Mouse (Mus musculus) cortical plate, adult 2 months (tissue): ENCODE measurements around the gene Cdc42se2. TPM values are rescaled to one million over a fixed set of nuclear protein-coding genes. Genes with fewer than 3 reads are reported as not detected.
A peak's percentile ranks its signal among the peaks of the same experiment; 100 is the strongest.

Source experiments
- H3K27ac ChIP-seq: fragments of 200-500 bp; 2 replicates; pipeline ENCODE4 v1.5.1; 2012; ENCODE audit warnings: low read length, control low read depth, inconsistent platforms; ENCODE audit not compliant: insufficient read depth
- H3K4me1 ChIP-seq: fragments of 200-500 bp; 2 replicates; pipeline ENCODE4 v1.6.1; 2011; ENCODE audit warnings: low read length; ENCODE audit not compliant: control insufficient read depth, insufficient read depth
- H3K4me3 ChIP-seq: fragments of 200-500 bp; 2 replicates; pipeline ENCODE4 v1.5.1; 2011; ENCODE audit warnings: mild to moderate bottlenecking, low read length, control low read depth; ENCODE audit not compliant: insufficient read depth
- CTCF ChIP-seq: fragments of 200-500 bp; IDR thresholded peaks from 2 replicates; pipeline ENCODE4 v1.5.1; 2011; ENCODE audit warnings: mild to moderate bottlenecking, control low read depth, low read length; ENCODE audit not compliant: insufficient read depth; ENCODE audit errors: extremely low read depth
- POLR2A ChIP-seq: fragments of 200-500 bp; IDR thresholded peaks from 2 replicates; pipeline ENCODE4 v1.6.1; 2011; ENCODE audit warnings: mild to moderate bottlenecking, low read length, control low read depth; ENCODE audit not compliant: insufficient read depth; ENCODE audit errors: extremely low read depth
- polyA plus RNA-seq: library from polyadenylated mRNA; depleted of rRNA; stranded (reverse); fragments of >200 nt; gene quantifications from 2 replicates; pipeline ENCODE4 v1.2.3, GENCODE M21; 2012

Cdc42se2 gene
- polyA plus RNA-seq, 1 experiment = 137 TPM

DNA sequence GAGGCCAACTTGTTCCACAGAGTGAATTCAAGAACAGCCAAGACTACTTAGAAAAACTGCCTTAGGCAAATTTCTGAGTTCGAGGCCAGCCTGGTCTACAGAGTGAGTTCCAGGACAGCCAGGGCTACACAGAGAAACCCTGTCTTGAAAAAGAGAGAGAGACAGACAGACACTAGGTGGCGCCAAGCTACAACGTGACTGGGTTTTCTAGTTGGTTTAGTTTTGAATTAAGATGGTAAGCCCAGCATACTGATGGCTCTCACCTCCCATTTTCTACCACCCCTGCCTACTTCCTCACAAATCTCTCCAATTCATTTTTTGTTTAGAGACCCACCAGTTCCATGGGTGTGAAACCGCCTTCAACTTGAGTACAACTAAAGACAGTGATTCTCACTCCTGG lies 84.2 kb downstream of the Cdc42se2 start:
- H3K27ac ChIP-seq = no peak overlapping the region
- TF ChIP-seq CTCF (peak; percentile 67), POLR2A (no peak)
- no peak overlapping the region for H3K4me3 ChIP-seq
- peaks cover 2% of the 10 kb centered on the region; the same call in 1 of the 2 replicates for H3K4me1 ChIP-seq

DNA sequence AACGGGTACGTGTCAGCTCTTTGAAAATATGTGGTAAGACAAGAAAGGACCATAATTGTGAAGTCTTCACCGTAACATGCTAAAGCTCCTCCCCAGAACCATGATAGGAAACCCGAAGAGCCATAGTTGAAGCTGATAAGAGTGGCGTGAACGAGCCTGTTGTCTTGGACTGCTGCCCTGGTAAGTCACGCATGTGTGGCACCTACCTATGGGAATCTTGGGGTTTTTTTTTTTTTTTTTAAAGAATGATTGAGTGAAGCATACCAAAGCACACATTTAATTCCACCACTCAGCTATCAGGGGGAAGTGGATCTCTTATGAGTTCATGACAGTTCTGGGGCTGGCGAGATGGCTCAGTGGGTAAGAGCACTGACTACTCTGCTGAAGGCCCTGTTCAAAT lies 85.6 kb downstream of the Cdc42se2 start:
- no peak overlapping the region for H3K4me3 ChIP-seq
- peaks cover 2% of the 10 kb centered on the region; the same call in 1 of the 2 replicates for H3K4me1 ChIP-seq
- no peak for TF ChIP-seq CTCF
- no peak for TF ChIP-seq POLR2A
- no peak overlapping the region for H3K27ac ChIP-seq

DNA sequence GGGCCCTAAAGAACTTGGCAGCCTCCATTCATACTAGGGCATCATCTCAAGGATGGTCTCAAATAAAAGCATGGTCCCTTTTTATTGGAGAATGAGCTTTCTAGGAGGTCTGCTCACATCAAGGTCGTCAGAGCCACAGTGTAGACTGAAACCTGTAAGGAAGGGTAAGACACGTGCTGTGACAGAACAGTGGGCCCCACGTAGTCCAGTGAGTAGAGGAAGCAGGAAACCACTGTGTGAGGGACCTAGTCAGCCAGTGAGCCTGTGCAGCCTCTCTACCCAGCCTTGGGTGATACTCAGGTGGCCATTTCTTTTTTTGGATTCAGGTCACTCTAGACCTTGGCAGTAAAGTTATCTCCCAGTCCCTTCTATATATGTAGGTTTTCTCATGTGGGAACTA lies 87.5 kb downstream of the Cdc42se2 start:
- Histone ChIP-seq H3K4me1 (peaks cover 2% of the 10 kb centered on the region; the same call in 1 of the 2 replicates), H3K4me3 (no peak overlapping the region), H3K27ac (no peak overlapping the region)
- TF ChIP-seq CTCF = no peak
- TF ChIP-seq POLR2A = no peak

DNA sequence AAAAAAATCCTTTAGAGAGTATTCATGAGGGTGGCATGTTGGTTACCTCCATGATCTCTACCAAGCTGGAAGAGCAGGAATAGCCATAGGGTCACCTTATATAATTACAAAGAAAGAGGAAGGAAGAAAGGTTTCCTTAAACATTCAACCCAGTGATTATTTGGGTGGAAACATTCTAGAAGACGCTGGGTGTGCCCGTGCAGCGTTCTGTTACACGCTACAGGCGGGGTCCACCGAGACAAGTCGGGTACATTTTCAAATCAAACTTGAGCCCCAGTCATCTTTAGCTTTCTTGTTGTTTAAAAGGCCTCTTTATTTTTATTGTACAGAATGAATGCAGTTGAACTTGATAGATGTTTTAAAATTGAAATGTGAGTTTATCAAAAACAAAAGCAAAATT lies 88.8 kb downstream of the Cdc42se2 start:
- Histone ChIP-seq H3K4me1 (no peaks in the 10 kb centered on the region), H3K4me3 (no peak overlapping the region), H3K27ac (no peak overlapping the region)
- no peak for TF ChIP-seq CTCF
- TF ChIP-seq POLR2A = no peak

DNA sequence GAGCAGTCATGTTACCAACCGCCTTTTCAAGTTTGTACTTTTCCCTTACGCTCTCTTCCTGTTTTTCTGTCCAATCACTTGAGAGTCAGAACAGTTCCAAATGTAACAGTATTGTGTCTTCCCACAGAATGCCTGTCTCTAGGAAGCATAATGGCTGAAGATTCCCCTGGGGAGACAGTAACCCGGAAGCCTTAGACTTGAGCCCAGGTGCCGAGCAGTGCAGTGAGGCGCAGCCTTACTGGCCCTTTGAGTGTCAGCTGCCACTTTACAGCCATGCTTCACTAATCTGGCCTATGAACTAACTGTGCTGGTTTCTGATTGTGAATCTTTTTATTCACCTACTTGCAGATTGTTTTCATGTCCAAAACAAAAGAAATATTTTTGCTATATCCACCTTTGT lies 89.9 kb downstream of the Cdc42se2 start:
- no peak for TF ChIP-seq POLR2A
- no peak for TF ChIP-seq CTCF
- Histone ChIP-seq H3K4me3 (no peak overlapping the region), H3K4me1 (no peaks in the 10 kb centered on the region), H3K27ac (no peak overlapping the region)

DNA sequence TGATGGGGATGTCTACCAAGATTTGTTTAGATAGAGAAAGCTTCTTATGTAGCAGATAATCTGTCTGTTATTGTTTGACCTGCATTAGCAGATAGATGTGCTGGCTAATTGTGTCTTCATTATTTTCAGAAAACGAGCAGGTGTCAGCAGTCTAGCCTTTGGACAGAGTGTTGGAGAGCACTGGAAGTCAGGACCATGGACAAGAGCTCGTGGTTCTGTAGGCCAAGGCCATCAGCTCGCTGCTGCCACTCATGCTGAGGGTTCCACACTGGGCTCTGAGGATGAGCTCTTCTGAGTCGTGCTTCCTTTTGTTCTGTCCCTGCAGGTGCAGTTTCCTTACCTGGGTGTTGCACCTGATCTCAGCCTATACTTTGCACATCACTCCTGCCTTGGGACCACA lies 91.5 kb downstream of the Cdc42se2 start:
- TF ChIP-seq POLR2A (no peak), CTCF (no peak)

DNA sequence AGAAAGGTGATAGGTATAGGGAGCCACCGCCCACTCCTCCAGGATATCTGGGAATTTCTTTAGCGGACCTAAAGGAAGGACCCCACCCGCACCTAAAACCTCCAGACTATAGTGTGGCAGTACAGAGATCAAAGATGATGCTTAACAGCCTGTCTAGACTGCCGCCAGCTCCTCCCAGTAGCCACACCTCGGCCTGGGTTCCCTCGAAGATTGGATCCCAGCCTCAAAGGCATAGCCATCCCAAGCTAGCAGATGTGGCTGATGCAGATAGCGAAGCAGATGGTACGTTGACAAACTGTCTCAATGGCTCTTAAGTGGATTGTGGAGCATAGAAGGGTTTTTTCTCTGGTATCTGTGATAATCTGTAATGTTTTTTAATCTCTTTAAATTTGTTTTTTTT lies 93.2 kb downstream of the Cdc42se2 start:
- TF ChIP-seq CTCF (no peak), POLR2A (no peak)
- no peak overlapping the region for H3K27ac ChIP-seq
- no peak overlapping the region for H3K4me3 ChIP-seq
- H3K4me1 ChIP-seq = no peaks in the 10 kb centered on the region

More for the DNA sequence above, 91.5 kb downstream of the Cdc42se2 start:
- H3K4me3 ChIP-seq = no peak overlapping the region
- H3K4me1 ChIP-seq = no peaks in the 10 kb centered on the region
- no peak overlapping the region for H3K27ac ChIP-seq

DNA sequence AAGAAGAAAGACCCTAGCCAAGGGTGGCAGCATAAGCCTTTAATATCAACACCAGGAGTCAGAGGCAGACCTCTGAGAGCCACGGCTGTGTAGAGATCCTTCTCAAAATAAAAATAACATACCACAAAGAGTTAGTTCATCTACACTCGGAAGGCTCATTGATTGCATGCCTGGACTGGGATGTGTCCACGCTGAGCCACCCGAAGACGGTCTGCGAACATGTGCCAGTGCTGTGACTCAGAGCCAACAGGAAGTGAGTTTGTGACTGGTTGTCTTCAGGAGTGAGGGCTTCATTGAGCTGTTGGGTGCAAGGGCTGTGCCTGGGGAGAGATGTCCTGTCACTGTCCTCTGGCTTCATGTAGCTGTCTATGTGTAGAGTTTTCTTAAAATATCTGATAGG lies 93.8 kb downstream of the Cdc42se2 start:
- H3K4me3 ChIP-seq = no peak overlapping the region
- H3K4me1 ChIP-seq = no peaks in the 10 kb centered on the region
- H3K27ac ChIP-seq = no peak overlapping the region
- TF ChIP-seq CTCF (no peak), POLR2A (no peak)

DNA sequence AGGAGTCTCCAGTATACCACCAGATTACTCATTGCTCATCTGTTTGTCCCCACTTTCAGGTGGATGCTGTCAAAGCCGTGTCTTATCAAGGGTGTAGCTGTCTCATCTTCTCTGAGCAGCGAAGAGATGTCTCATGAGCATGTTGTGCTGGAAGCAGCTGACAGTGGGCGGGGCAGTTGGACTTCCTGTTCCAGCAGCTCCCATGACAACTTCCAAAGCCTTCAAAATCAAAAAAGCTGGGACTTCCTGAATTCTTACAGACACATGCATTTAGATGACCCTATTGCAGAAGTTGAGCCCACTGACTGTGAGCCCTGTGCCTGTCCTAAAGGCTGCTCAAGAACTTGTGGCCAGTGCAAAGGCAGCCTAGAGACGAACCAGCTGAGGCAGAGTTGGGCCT lies 96.3 kb downstream of the Cdc42se2 start:
- Histone ChIP-seq H3K4me3 (no peak overlapping the region), H3K4me1 (no peaks in the 10 kb centered on the region), H3K27ac (no peak overlapping the region)
- no peak for TF ChIP-seq CTCF
- no peak for TF ChIP-seq POLR2A

DNA sequence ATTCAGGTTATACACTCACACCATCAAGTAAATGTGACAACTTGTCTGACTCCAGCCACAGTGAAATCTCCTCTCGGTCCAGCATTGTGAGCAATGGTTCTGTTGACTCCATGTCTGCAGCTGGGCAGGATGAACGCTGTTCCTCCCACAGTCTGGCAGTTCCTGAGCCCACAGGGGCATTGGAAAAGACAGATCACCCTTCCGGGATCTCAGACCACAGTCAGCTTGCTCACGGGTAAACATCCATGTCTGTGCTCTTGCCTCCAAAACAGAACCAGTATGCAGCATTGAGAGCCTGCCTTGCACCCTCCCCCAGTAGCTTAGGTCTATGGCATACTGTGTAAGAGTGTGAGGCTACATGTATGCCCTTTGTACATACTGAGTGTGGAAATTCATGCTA lies 97.3 kb downstream of the Cdc42se2 start:
- TF ChIP-seq POLR2A (no peak), CTCF (no peak)
- H3K27ac ChIP-seq = no peak overlapping the region
- H3K4me1 ChIP-seq = no peaks in the 10 kb centered on the region
- no peak overlapping the region for H3K4me3 ChIP-seq

DNA sequence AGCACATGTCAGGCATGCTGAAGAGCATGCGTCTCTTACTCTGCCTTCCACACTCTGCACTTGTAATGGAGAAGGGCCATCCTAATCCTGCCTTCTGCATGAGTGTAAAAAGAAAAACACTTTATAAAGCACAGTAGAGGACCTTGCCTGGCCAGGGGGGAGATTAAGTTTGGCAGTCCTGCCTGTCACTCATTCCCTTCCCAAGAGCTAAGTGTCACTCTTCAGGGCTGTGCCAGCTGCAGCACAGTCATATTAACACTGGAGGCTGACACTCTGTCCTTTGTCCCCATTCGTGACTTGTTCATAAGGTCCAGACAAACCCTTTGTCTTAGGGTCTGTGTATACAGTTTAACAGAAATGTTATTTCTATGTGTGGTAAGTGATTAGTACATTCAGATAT lies 102.6 kb downstream of the Cdc42se2 start:
- Histone ChIP-seq H3K4me1 (no peaks in the 10 kb centered on the region), H3K4me3 (no peak overlapping the region), H3K27ac (no peak overlapping the region)
- no peak for TF ChIP-seq POLR2A
- no peak for TF ChIP-seq CTCF

DNA sequence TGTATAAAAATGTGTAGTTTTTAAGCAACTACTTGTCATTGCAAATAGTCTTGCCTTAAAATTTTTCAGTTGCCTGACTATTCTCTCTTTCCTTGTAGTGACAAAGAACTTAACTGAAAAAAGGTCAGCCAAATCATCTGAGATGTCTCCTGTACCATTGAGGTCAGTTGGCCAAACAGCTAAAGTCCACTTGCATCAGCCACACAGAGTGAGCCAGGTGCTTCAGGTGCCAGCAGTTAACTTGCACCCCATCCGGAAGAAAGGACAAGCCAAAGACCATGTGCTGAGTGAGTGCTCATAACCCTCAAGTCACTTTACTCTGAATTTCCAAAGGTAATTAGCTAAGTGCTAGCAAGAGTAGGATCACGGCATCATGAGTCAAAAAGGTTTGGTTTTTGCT lies 108.3 kb downstream of the Cdc42se2 start:
- no peak overlapping the region for H3K4me3 ChIP-seq
- no peak overlapping the region for H3K27ac ChIP-seq
- H3K4me1 ChIP-seq = peaks cover 5% of the 10 kb centered on the region; the same call in 1 of the 2 replicates
- TF ChIP-seq POLR2A (no peak), CTCF (no peak)
